Mouse (Mus musculus) left cerebral cortex, adult 9 months (tissue): Measurements from ENCODE around the gene Ttc7b.
A peak's percentile ranks its signal among the peaks of the same experiment; 100 is the strongest.

Source experiments
- DNase-seq, 2 experiments: peaks; one replicate each; pipeline ENCODE4 v3.0.0; 2022; ENCODE audit warnings: low spot score in 2 of 2

Gene Ttc7b

DNA sequence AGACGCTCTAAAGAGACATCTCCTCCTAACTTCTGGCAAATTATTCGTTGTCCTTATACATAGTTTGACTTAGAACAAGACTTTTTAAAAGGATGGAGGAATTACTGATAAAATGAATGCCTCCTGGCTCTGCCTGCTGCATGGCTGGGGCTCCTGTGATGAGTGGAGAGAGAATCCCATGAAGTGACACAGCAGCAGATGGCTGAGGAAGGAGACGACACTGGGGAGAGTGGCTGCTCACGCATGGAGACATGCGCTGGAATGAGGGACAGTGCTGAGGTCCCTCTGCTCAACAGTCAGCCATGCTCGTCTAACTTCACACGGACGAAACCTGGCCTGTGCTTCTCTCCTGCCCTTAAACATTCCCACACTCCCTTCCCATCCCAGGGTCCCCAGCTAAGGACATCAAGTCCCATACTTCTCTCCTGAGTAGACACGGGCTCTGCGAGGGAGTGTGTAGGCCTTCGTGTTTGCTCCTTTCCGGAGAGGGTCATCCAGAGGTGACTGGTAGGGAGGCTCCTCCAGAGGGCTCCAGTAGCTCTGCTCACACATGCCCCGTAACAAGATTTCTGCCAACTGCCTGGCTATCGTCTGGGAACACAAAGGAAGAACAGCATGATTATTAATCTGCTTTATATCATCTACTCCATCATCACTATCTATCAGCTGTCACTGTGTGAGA is 105.8 kb downstream of the Ttc7b start:
- no peak for DNase-seq

DNA sequence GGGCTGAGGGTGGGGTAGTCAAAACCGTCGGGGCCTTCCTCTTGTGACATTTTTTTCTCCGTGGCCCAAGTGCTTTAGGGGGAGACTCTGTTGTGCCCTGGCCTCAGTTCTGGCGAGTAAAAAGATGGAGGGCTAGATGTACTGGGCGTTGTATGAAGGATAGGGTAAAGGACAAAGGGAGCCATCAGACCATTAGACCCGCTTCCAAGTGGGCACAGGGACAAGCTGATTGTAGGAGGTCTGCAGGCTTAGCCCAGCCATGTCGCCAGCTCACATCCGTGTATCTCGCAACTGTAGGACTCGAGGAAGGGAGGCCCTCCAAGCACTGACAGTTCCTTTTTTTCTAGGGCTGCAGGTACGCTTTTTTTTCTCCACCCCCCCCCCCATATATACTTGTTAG is 111.9 kb downstream of the Ttc7b start:
- DNase-seq, result no peak

DNA sequence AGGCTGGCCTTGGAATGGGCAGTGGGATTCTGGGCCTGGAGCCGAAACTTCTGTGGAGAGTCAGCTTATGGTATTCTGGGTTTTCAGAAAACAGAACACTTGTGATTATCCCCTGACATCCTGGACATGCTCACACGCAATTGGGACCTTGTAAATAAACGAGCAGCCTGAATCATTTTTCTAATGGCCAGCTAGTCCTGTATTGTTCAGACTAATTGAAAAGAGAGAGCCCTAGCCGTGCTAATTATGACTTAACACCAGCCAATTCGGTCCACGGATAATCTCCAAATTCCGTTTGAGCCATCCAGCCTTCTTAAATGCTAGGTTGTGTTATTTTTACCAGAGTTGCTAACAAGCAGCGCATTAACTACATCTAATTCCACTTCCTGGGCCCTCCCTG is 112.5 kb downstream of the Ttc7b start:
- DNase-seq, result no peak

DNA sequence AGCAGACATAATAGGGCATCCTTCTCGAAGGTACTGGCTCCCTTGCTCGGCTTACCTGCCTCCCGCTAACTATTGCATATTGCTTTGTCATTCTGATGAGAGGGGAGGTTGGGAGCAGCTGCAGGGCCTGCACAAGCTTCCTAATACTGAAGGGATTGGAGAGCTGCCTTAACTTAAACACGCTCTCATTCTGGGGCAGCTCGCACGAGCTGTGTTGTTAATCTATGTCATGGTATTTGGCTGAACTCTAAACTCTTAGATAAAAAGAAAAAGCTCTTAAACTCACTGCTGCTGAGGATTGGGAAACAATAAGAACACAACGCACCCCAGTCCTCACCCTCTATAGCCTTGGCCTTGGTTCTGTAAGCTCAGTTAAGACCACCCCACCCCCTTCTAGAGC is 113.3 kb downstream of the Ttc7b start:
- DNase-seq, result no peak

GRCm38 (mm10) chr12:100406094-100406493 is 114.5 kb downstream of the Ttc7b start:
- DNase-seq, result no peak

DNA sequence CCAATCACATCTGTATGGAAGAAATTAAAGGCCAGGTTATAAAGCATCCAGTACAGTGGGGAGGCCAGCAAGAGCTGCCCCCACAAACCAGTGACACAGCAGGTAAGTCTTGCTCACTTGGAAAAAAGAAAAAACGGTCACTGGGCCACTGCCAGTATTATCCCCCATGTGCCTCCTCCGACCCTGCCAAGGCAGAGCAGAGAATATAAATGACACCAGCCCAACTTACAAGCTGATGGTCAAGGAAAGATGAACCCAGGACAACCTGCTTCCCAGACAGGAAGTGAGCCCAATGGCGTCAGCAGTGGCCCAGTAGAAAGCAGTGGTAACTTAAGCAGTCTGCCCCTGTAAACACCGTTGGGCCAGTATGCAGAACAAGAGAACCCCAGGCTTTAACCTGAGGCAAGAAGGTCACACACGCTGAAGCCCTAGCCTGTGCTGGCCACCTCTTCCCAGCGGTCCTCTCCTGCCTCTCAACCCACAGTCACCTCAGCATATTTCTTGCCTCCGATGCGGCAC is 115.1 kb downstream of the Ttc7b start:
- DNase-seq, result no peak

GRCm38 (mm10) chr12:100404430-100404829 is 116.2 kb downstream of the Ttc7b start:
- DNase-seq, result no peak

DNA sequence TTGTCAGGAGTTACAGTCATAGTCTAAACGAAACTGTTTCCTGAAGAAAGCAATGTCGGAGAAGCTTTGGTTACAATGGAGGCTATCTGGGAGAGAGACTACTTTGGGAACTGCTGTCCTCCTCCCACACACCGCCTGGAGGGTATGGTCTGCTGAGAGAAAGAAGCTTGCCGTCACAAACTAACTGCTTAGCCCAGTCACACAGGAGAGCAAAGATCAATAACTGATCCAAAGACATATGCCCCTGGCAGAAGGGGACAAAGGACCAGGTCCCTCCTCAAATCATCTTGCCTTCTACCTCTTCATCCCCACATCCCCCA is 117.7 kb downstream of the Ttc7b start:
- DNase-seq, result peak in 1 of 2 experiments; percentile 45

GRCm38 (mm10) chr12:100402296-100403004 is 118.2 kb downstream of the Ttc7b start:
- peak in 1 of 2 experiments; percentile 49 for DNase-seq

DNA sequence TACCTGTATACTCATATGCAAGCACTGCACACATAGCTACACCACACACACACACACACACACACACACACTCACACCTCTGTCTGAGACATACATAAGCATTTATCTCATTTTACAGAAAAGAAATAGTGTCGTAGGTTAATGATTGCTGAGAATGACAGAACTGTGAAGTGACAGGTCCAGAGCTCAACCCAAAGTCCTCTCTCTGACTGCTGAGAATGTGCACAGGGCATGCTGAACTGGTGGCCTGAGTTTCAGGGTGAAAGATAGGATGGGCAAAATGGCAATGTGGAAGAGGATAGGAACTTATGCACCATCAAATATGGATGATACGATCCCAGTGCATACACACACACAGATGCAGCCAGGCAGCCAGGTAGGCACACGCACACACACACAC is 120.5 kb downstream of the Ttc7b start:
- no peak for DNase-seq

GRCm38 (mm10) chr12:100399126-100399727 is 121.4 kb downstream of the Ttc7b start:
- no peak for DNase-seq

- DNase-seq, result peak; percentile 59 to 68
These were observed 122.2 kb downstream of the Ttc7b start for GRCm38 (mm10) chr12:100398268-100398943.

DNA sequence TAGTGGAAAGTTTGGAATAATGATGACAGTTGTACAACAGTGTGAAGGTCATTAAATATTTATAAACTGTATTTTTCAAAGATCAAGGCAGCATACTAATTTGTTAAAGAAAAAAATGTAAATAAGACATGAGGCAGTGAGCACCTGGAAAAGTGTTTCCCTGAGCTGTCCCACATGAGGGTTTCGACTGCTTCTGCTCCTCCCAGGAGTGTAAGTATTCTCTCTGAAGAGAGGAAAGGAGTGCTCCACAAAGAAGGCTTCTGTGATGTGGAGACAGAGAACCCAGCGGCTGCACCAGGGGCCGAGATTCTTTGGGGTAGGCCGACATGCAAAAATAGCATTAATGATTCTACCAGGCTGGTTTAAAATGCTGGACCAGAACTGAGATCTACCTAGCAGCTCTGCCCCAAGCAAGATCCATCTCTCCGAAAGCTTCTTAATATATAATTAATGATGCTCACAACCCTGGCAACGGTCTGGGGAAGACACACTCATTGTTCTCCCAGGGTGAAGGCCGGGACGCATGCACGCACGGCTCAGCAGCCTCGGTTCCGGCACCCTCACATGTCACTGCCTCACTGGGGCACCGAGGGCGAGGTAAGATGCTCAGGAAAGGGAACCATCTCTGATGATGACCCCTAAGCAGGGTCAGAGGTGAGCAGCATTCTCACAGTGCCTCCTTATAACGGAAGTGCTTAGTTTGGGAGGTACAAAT is 123.0 kb downstream of the Ttc7b start:
- DNase-seq, result no peak

DNA sequence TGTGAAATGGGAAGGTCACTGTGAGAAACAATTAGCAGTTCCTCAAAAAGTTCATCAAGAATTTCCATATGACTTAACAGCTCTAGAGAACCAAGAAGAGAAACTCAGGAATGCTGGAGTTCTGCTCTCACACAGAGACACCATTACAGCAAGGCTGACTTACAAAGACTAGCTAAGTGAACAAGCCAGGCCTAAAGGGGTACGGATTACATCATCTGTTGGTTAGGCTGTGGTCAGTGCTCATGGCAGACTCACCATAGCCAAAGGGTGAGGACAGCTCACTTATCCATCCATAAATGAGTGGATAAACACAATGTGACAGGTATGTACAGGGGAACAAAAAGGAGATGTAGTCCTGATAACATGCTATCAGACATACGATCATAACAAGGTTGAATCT is 123.8 kb downstream of the Ttc7b start:
- no peak for DNase-seq

GRCm38 (mm10) chr12:100393532-100393931 is 127.1 kb downstream of the Ttc7b start:
- DNase-seq, result no peak

DNA sequence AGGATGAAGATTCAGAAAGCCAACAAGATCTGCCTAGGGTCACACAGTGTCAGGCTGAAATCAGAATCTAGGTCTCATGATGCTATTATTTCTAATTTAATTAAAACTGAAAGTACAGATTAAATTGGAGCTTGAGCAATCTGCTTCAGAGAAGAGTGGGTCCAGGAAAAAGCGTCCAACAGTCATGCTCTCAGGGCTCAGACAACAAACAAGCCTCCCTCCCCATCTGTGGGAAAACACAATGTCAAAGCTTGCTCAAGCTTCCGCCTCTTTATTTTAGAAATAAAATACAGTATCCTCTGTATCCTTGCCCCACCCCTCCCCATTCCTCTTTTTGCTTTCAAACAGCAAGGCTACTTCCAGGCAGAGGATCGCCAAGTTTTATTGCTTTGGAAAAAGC is 127.5 kb downstream of the Ttc7b start:
- DNase-seq, result no peak

GRCm38 (mm10) chr12:100392466-100392865 is 128.2 kb downstream of the Ttc7b start:
- DNase-seq, result peak in 1 of 2 experiments; percentile 60

- no peak for DNase-seq
These were observed 128.7 kb downstream of the Ttc7b start for GRCm38 (mm10) chr12:100391890-100392289.

DNA sequence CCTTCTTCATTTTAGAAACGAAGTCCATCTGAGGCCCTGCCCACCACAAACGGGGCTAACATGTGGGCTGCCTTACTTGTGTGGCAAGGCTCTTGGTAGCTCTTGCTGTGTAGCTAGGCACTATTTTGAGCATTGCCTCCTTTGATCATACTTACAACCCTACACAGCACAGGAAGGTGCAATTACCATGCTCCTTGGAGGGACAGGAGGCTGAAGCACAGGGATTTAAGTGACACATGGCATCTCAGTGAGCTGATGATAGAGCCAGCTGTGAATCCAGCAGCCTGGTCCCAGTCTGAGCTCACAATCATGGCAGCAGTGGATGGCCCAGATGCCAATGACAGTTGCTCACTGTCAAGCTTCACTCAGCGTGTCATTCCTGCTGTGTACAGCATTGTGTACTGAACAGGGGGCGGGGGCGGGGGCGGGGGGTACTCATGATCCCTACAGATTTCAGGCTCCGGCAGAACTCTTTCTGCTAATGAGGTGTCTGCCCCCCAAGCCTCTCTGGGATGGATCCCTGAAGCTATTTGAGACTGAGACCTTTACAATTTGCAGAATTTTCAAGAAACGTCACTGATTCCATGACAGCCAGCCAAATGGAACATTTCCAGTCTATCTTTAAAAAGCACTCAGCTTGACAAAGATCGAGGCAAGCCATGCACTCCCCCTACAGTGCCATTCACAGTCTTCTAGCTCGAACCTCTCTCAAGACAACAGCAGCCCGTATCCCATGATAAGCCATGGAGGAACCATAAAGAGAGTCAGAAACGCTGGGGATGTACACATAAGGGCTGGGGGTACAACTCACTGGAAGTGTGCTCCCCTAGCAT is 130.5 kb downstream of the Ttc7b start:
- DNase-seq, result no peak

GRCm38 (mm10) chr12:100386259-100386658 is 134.4 kb downstream of the Ttc7b start:
- DNase-seq, result no peak

DNA sequence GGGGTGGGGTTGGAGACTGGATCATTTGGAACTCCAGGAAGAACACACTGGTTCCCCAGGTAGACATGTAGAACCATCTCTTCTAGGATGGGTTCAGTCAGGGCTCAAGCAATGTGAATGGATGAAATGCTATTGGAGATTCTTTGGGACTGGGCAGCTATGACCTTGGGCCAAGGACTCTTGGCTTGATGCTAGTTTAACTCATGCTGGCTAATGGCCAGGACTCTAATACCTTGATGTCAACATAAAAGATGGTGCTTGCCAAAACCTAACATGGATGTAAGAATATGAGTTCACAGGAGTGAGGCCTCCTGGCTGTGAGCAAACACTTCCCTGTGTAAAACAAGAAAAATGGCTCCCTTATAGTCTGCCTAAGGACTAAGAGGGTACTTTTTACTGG is 138.1 kb downstream of the Ttc7b start:
- DNase-seq, result no peak
